Comparison of ENCODE assay signal across 8 mouse cellular contexts in the genomic region with DNA sequence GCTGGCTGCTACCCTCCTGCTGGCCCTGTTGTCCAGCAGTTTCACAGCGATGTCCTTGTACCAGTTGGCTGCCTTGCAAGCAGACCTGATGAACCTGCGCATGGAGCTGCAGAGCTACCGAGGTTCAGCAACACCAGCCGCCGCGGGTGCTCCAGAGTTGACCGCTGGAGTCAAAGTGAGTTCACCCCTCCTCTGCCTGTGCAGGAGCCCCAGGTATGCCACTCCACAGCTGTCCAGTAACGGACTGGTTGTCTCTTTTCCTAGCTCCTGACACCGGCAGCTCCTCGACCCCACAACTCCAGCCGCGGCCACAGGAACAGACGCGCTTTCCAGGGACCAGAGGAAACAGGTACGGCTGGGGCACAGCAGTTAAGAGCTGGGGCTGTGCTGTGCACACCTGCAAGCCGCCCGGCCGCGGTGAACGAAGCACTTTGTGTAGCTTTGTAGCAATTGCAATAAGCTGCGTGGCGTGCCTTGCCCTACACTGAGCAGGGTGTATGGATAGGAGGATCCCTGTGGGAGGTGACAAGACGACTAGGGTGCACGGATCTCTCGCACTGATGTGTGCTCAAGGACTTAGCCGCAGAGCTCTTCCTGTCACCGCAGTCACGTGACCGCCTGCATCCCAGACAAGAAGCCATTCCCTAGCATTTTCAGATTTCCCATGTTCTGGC. TPM values are rescaled to one million over a fixed set of nuclear protein-coding genes. Genes with fewer than 3 reads are reported as not detected.
A peak's percentile ranks its signal among the peaks of the same experiment; 100 is the strongest.
DNase-seq lines count a peak whose midpoint lies in the region; ATAC-seq lines count a peak whose summit lies in the region.

No protein-coding gene starts in this region.

- H3K4me3 ChIP-seq in heart, embryonic 13.5 days: peak overlapping the region; percentile 54
- peak overlapping the region; percentile 27 for H3K4me3 ChIP-seq in liver, embryonic 16.5 days (ENCODE audit: low read depth, low read length)

- DNase-seq in urinary bladder, postnatal 14 days (ENCODE audit: low spot score): peak; percentile 8
- DNase-seq in urinary bladder, adult 2 months (ENCODE audit: low spot score): no peak
- peak; percentile 38 to 43 for DNase-seq in cerebellum, postnatal 36 days
- DNase-seq in kidney, postnatal 14 days: peak; percentile 24
- peak; percentile 56 for DNase-seq in retina, embryonic 14.5 days (ENCODE audit: low spot score)
- DNase-seq in spleen, adult 12 weeks (ENCODE audit: low spot score): no peak

- ATAC-seq in heart, embryonic 13.5 days (ENCODE audit: extremely low read depth, insufficient number of reproducible peaks, low FRiP score, low TSS enrichment): no peak
- ATAC-seq in liver, embryonic 16.5 days (ENCODE audit: low read depth): no peak

- peaks cover 12% of the 10 kb centered on the region for H3K4me1 ChIP-seq in heart, embryonic 13.5 days
- no peaks in the 10 kb centered on the region for H3K4me1 ChIP-seq in liver, embryonic 16.5 days (ENCODE audit: control insufficient read depth, low read depth, low read length)

- no peaks in the 10 kb centered on the region for H3K36me3 ChIP-seq in heart, embryonic 13.5 days
- H3K36me3 ChIP-seq in liver, embryonic 16.5 days (ENCODE audit: control insufficient read depth, insufficient read depth): no peaks in the 10 kb centered on the region

- H3K9me3 ChIP-seq in heart, embryonic 13.5 days: no peaks in the 10 kb centered on the region
- H3K9me3 ChIP-seq in liver, embryonic 16.5 days (replicated peaks; ENCODE audit: control insufficient read depth, low read length): no peaks in the 10 kb centered on the region

- 3% methylated on average over 29 of the region's 29 CpGs for WGBS in heart, embryonic 13.5 days
- WGBS in liver, embryonic 16.5 days (ENCODE audit: insufficient replicate concordance): 6% methylated on average over 29 of the region's 29 CpGs

- peaks cover 19% of the 10 kb centered on the region; the same call in 1 of the 2 replicates for H3K27me3 ChIP-seq in heart, embryonic 13.5 days (replicated peaks)
- H3K27me3 ChIP-seq in liver, embryonic 16.5 days (ENCODE audit: control insufficient read depth, insufficient read depth, low read depth, low read length): peaks cover 2% of the 10 kb centered on the region; the same call in 1 of the 2 replicates

- H3K9ac ChIP-seq in heart, embryonic 13.5 days: peak overlapping the region; percentile 74
- no peak overlapping the region for H3K9ac ChIP-seq in liver, embryonic 16.5 days (ENCODE audit: low read depth, low read length)

- H3K4me2 ChIP-seq in heart, embryonic 13.5 days: peak overlapping the region; percentile 87
- H3K4me2 ChIP-seq in liver, embryonic 16.5 days (ENCODE audit: low read depth, low read length): peak overlapping the region; percentile 44

- H3K27ac ChIP-seq in heart, embryonic 13.5 days (replicated peaks): no peak overlapping the region
- no peak overlapping the region for H3K27ac ChIP-seq in liver, embryonic 16.5 days (ENCODE audit: low read length)

RNA-seq across cellular contexts. Expression of gene Tnfsf13b, which starts 0.9 kb away (rescaled TPM):
- polyA plus RNA-seq in urinary bladder, adult 2 months (2012; rRNA removed): 13.0 and 17.8 TPM in 2 replicates
- polyA plus RNA-seq in heart, embryonic 13.5 days (2015; fragmentation: Nextera tagmentation; extraction: Ambion mirVana): 0.37 and 0.68 TPM in 2 replicates
- 0.61 and 0.78 TPM in 2 replicates for polyA plus RNA-seq in liver, embryonic 16.5 days (2015; fragmentation: Nextera tagmentation; extraction: Ambion mirVana)

RNA-seq across cellular contexts. Expression of gene Abhd13, which starts 29.6 kb away (rescaled TPM):
- 12.3 and 13.5 TPM in 2 replicates for polyA plus RNA-seq in urinary bladder, adult 2 months (2012; rRNA removed)
- 11.1 and 12.0 TPM in 2 replicates for polyA plus RNA-seq in heart, embryonic 13.5 days (2015; fragmentation: Nextera tagmentation; extraction: Ambion mirVana)
- 4.2 and 4.4 TPM in 2 replicates for polyA plus RNA-seq in liver, embryonic 16.5 days (2015; fragmentation: Nextera tagmentation; extraction: Ambion mirVana)

RNA-seq across cellular contexts. Expression of gene Lig4, which starts 29.6 kb away (rescaled TPM):
- polyA plus RNA-seq in urinary bladder, adult 2 months (2012; rRNA removed): 4.6 and 4.7 TPM in 2 replicates
- polyA plus RNA-seq in heart, embryonic 13.5 days (2015; fragmentation: Nextera tagmentation; extraction: Ambion mirVana): 3.8 and 4.0 TPM in 2 replicates
- 0.81 and 0.90 TPM in 2 replicates for polyA plus RNA-seq in liver, embryonic 16.5 days (2015; fragmentation: Nextera tagmentation; extraction: Ambion mirVana)

Comparison
In these comparisons a context has a peak if more than half of its experiments do, and no peak if none do; other contexts are left out.
1. DNase-seq: peak in urinary bladder, postnatal 14 days (single experiment), cerebellum, postnatal 36 days (2 of 2), kidney, postnatal 14 days (single experiment) and retina, embryonic 14.5 days (single experiment); none in urinary bladder, adult 2 months (single experiment) and spleen, adult 12 weeks (single experiment).